ENCODE assay signal across 23 mouse cellular contexts in the genomic region with DNA sequence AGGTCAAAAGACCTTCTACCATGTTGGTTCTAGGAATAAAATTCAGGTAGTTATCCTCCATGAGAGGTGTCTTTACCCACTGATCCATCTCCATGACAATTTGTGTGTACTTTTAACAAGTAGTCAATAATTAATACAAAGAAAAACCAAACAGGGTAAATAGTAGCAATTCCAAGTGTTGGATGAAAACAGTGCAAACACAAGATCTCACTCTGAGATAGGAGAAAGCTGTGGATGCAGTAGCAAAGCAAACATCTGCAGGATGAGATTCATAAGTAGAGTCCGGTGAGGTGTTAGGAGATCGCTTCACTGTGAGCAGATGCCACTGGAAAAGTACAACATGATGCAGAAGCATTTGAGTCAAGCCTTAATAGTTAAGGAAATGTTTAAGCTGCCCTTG. TPM values are rescaled to one million over a fixed set of nuclear protein-coding genes. Genes with fewer than 3 reads are reported as not detected.
DNase-seq lines count a peak whose midpoint lies in the region; ATAC-seq and TF ChIP-seq lines count a peak whose summit lies in the region.
"Had no signal": no experiment of that assay in that cellular context is flagged by ENCODE, and none has a peak within 500 bp of the region (broad histone marks: within the 10 kb centered on the region; RNA-seq: fewer than 3 reads in every experiment).

No protein-coding gene starts in this region.

- peak; percentile 84 for DNase-seq in liver, adult 2 months (ENCODE audit: extremely low read depth, low read depth, low spot score)
- DNase-seq in liver, embryonic 11.5 days (ENCODE audit: low spot score), result no peak
- DNase-seq in midbrain, embryonic 11.5 days (ENCODE audit: low spot score, missing footprints), result peak; percentile 10
- no peak for DNase-seq in midbrain, embryonic 10.5 days (ENCODE audit: low spot score)
- DNase-seq: adrenal gland, adult 2 months; adrenal gland, adult 8-10 months; adrenal gland, postnatal 10 days; adrenal gland, postnatal 14 days; adrenal gland, postnatal 25 days; adrenal gland, postnatal 36 days; B cell, adult 2 months; cerebellum, adult 11 months; cerebellum, adult 11-12 months; cerebellum, adult 18-20 months had no signal

- H3K79me2 ChIP-seq in liver, adult 2 months (ENCODE audit: control insufficient read depth, insufficient read depth, low read length), result no peaks in the 10 kb centered on the region

- no peaks in the 10 kb centered on the region for H3K9me3 ChIP-seq in liver, embryonic 11.5 days (ENCODE audit: control insufficient read depth, low read length)
- H3K9me3 ChIP-seq in midbrain, embryonic 11.5 days (ENCODE audit: control insufficient read depth, low read length), result no peaks in the 10 kb centered on the region
- H3K9me3 ChIP-seq in midbrain, embryonic 10.5 days (replicated peaks), result no peaks in the 10 kb centered on the region
- H3K9me3 ChIP-seq: G1E had no signal

- no peak for TF ChIP-seq CTCF in liver, adult 2 months (IDR thresholded peaks at IDR 0.05; ENCODE audit: low read depth, low read length)

- WGBS in liver, adult 2 months, result 15% methylated on average over 2 of the region's 2 CpGs
- 88% methylated on average over 2 of the region's 2 CpGs for WGBS in liver, embryonic 11.5 days
- 89% methylated on average over 2 of the region's 2 CpGs for WGBS in midbrain, embryonic 11.5 days
- 97% methylated on average over 2 of the region's 2 CpGs for WGBS in midbrain, embryonic 10.5 days

- no peak for ATAC-seq in liver, embryonic 11.5 days (replicated peaks; ENCODE audit: low FRiP score)
- no peak for ATAC-seq in midbrain, embryonic 11.5 days (ENCODE audit: low FRiP score)
- ATAC-seq: activated CD4-positive, CD25-positive, alpha-beta regulatory T cell, adult 4 months; CD4-positive, CD25-positive, alpha-beta regulatory T cell, adult 4 months; Patski had no signal

- H3K4me3 ChIP-seq in liver, adult 2 months (ENCODE audit: insufficient read depth, low read depth, low read length), result no peak overlapping the region
- no peak overlapping the region for H3K4me3 ChIP-seq in liver, embryonic 11.5 days (ENCODE audit: low read depth, low read length)
- H3K4me3 ChIP-seq in midbrain, embryonic 11.5 days (ENCODE audit: low read depth, low read length), result no peak overlapping the region
- H3K4me3 ChIP-seq in midbrain, embryonic 10.5 days, result no peak overlapping the region

- H3K4me2 ChIP-seq in liver, embryonic 11.5 days, result no peak overlapping the region
- H3K4me2 ChIP-seq in midbrain, embryonic 11.5 days, result no peak overlapping the region

- H3K27ac ChIP-seq in liver, adult 2 months (replicated peaks; ENCODE audit: insufficient read depth, low read depth, low read length), result no peak overlapping the region; the same call in 1 of the 2 replicates
- no peak overlapping the region for H3K27ac ChIP-seq in liver, embryonic 11.5 days (ENCODE audit: low read depth, low read length)
- no peak overlapping the region for H3K27ac ChIP-seq in midbrain, embryonic 11.5 days (ENCODE audit: low read depth, low read length)
- no peak overlapping the region for H3K27ac ChIP-seq in midbrain, embryonic 10.5 days (replicated peaks)

- no peak for TF ChIP-seq POLR2A in liver, adult 2 months (IDR thresholded peaks at IDR 0.05; ENCODE audit: extremely low read depth, insufficient read depth, low read length)

- no peak overlapping the region for H3K9ac ChIP-seq in liver, adult 2 months (ENCODE audit: low read depth, low read length)
- H3K9ac ChIP-seq in liver, embryonic 11.5 days (ENCODE audit: low read depth, low read length), result no peak overlapping the region
- H3K9ac ChIP-seq in midbrain, embryonic 11.5 days (ENCODE audit: low read length), result no peak overlapping the region

- no peaks in the 10 kb centered on the region for H3K27me3 ChIP-seq in liver, adult 2 months (ENCODE audit: control insufficient read depth, insufficient read depth, low read length)
- H3K27me3 ChIP-seq in liver, embryonic 11.5 days (replicated peaks; ENCODE audit: control insufficient read depth, insufficient read depth, low read length), result no peaks in the 10 kb centered on the region
- H3K27me3 ChIP-seq in midbrain, embryonic 11.5 days (ENCODE audit: control insufficient read depth, insufficient read depth, low read length), result no peaks in the 10 kb centered on the region
- no peaks in the 10 kb centered on the region for H3K27me3 ChIP-seq in midbrain, embryonic 10.5 days (ENCODE audit: low read depth, poor library complexity, severe bottlenecking)
- H3K27me3 ChIP-seq: CH12.LX had no signal

- no peaks in the 10 kb centered on the region for H3K36me3 ChIP-seq in liver, adult 2 months (ENCODE audit: control insufficient read depth, insufficient read depth, low read length)
- H3K36me3 ChIP-seq in liver, embryonic 11.5 days (ENCODE audit: control insufficient read depth, insufficient read depth, low read length), result no peaks in the 10 kb centered on the region
- no peaks in the 10 kb centered on the region for H3K36me3 ChIP-seq in midbrain, embryonic 11.5 days (ENCODE audit: control insufficient read depth, insufficient read depth, low read length)
- no peaks in the 10 kb centered on the region for H3K36me3 ChIP-seq in midbrain, embryonic 10.5 days
- H3K36me3 ChIP-seq: G1E had no signal

- H3K4me1 ChIP-seq in liver, adult 2 months (ENCODE audit: control insufficient read depth, insufficient read depth, low read length), result peaks cover 44% of the 10 kb centered on the region
- 0 out of 2 replicates have a peak, but pooled peaks cover 2% of the 10 kb centered on the region for H3K4me1 ChIP-seq in liver, embryonic 11.5 days (replicated peaks; ENCODE audit: control insufficient read depth, insufficient read depth, low read length)
- no peaks in the 10 kb centered on the region for H3K4me1 ChIP-seq in midbrain, embryonic 11.5 days (ENCODE audit: control insufficient read depth, insufficient read depth, low read length)
- no peaks in the 10 kb centered on the region for H3K4me1 ChIP-seq in midbrain, embryonic 10.5 days

RNA-seq across cellular contexts. Expression of a gene that starts 4.0 kb away (rescaled TPM):
- 7.5 and 8.7 TPM in 2 replicates for total RNA-seq in liver, adult 2 months (2014; rRNA removed)
- 1.1 and 1.7 TPM in 2 replicates for polyA plus RNA-seq in liver, adult 2 months (2012; rRNA removed)
- not detected in 2 replicates for polyA plus RNA-seq in liver, embryonic 11.5 days (2014; fragmentation: Nextera tagmentation; extraction: Ambion mirVana)
- polyA plus RNA-seq in midbrain, embryonic 11.5 days (2014; fragmentation: Nextera tagmentation; extraction: Ambion mirVana), result not detected in 2 replicates
- not detected in 2 replicates for polyA plus RNA-seq in midbrain, embryonic 10.5 days (2016; fragmentation: Nextera tagmentation; extraction: Ambion mirVana)
- total RNA-seq: adrenal gland, adult 18-20 months; adrenal gland, adult 2 months; adrenal gland, adult 8-10 months; adrenal gland, postnatal 25 days; adrenal gland, postnatal 36 days; CH12.LX; ES-E14; G1E; MEL had no signal
- polyA plus RNA-seq: activated CD4-positive, CD25-positive, alpha-beta regulatory T cell, adult 4 months; adrenal gland, adult 2 months; C2C12; CD4-positive, CD25-positive, alpha-beta regulatory T cell, adult 4 months; G1E; Patski had no signal

RNA-seq across cellular contexts. Expression of a gene that starts 10.1 kb away (rescaled TPM):
- 2,393 and 2,551 TPM in 2 replicates for total RNA-seq in liver, adult 2 months (2014; rRNA removed)
- polyA plus RNA-seq in liver, adult 2 months (2012; rRNA removed), result 931 and 1,118 TPM in 2 replicates
- 0.38 and 0.71 TPM in 2 replicates for polyA plus RNA-seq in liver, embryonic 11.5 days (2014; fragmentation: Nextera tagmentation; extraction: Ambion mirVana)
- not detected in 2 replicates for polyA plus RNA-seq in midbrain, embryonic 11.5 days (2014; fragmentation: Nextera tagmentation; extraction: Ambion mirVana)
- not detected in 2 replicates for polyA plus RNA-seq in midbrain, embryonic 10.5 days (2016; fragmentation: Nextera tagmentation; extraction: Ambion mirVana)
- total RNA-seq: CH12.LX, ES-E14, G1E, MEL had no signal
- polyA plus RNA-seq: C2C12, G1E had no signal

RNA-seq across cellular contexts. Expression of a gene that starts 53.7 kb away (rescaled TPM):
- total RNA-seq in liver, adult 2 months (2014; rRNA removed), result 43.8 and 54.7 TPM in 2 replicates
- 14.3 and 15.3 TPM in 2 replicates for polyA plus RNA-seq in liver, adult 2 months (2012; rRNA removed)
- 6.5 and 8.1 TPM in 2 replicates for polyA plus RNA-seq in liver, embryonic 11.5 days (2014; fragmentation: Nextera tagmentation; extraction: Ambion mirVana)
- polyA plus RNA-seq in midbrain, embryonic 11.5 days (2014; fragmentation: Nextera tagmentation; extraction: Ambion mirVana), result 5.5 and 6.0 TPM in 2 replicates
- polyA plus RNA-seq in midbrain, embryonic 10.5 days (2016; fragmentation: Nextera tagmentation; extraction: Ambion mirVana), result 3.4 and 5.0 TPM in 2 replicates

Comparison
In these comparisons a context has a peak if more than half of its experiments do, and no peak if none do; other contexts are left out.
1. DNase-seq: peak in liver, adult 2 months (single experiment) and midbrain, embryonic 11.5 days (single experiment); none in liver, embryonic 11.5 days (single experiment) and midbrain, embryonic 10.5 days (single experiment).
2. RNA of a gene that starts 10.1 kb away (polyA plus RNA-seq): 931 to 1,118 TPM in liver, adult 2 months; 0.38 to 0.71 TPM in liver, embryonic 11.5 days, not detected in midbrain, embryonic 10.5 days and not detected in midbrain, embryonic 11.5 days; every median in the first group is over 100 times any median in the second.